Mouse (Mus musculus) ZHBTc4 (cell line): ENCODE measurements at regions not wholly inside any gene's neighbourhood (a gene's known extent, or its start where the extent isn't known, plus 50 kb on each side); places are given as distances from the start of the nearest gene placed in this dataset.

Experiments used
- DNase-seq: peaks from one replicate; pipeline ENCODE4 v3.0.0-alpha.2; 2011; ENCODE audit warnings: low read depth, low spot score

DNA sequence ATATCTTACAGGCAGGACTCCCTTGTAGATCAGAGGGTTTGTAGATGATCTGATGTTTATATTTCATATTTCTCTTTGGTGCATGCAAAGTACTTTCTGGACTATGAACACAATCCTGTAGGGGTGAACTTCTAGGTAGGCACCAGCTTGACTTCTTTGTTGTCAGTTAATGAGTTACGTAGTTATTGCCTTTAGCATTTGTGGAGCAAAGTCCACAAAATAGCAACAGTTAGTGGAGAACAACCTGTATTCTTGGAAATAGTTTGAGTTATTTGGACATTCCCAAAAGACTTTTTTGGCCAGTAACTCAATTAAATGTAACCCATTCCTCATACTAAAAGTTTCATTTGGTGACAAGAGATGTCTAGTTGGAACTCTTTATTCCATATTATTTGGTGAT is 306.0 kb downstream of the Gm6377 start:
- DNase-seq, result no peak

DNA sequence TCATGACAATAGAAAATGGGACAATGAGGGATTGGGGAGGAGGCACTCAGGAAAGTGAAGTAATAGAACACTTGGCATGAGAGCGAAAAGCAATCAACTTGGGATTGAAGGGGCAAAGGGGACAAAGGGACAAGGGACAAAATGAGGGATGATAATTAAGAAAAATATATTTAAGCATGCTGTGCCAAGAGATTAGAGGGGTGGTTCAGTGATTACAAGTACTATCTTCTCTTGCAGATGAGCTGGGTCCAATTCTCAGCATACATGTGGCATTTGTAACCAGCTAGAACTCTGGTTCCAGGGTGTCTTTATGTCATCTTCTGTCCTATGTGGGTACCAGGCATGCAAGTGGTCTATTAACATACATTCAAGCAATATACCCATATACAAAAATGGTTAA is 355.9 kb downstream of the Gm6377 start:
- no peak for DNase-seq

DNA sequence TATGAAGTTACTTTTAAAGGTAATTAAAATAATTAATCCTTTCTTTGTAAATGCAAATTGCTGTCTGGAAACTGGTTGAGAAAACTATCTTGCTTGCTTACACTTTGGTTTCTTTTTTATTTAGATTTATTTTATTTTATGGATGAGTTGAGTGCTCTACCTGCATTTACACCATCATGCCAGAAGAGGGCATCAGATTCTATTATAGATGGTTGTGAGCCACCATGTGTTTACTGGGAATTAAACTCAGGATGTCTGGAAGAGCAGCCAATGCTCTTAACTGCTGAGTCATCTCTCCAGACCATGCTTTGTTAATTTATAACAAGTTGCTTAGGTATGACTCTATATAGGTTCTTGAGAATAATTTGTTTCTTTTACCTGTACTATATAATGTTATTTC is 390.8 kb downstream of the Gm6377 start:
- DNase-seq, result peak; percentile 33

DNA sequence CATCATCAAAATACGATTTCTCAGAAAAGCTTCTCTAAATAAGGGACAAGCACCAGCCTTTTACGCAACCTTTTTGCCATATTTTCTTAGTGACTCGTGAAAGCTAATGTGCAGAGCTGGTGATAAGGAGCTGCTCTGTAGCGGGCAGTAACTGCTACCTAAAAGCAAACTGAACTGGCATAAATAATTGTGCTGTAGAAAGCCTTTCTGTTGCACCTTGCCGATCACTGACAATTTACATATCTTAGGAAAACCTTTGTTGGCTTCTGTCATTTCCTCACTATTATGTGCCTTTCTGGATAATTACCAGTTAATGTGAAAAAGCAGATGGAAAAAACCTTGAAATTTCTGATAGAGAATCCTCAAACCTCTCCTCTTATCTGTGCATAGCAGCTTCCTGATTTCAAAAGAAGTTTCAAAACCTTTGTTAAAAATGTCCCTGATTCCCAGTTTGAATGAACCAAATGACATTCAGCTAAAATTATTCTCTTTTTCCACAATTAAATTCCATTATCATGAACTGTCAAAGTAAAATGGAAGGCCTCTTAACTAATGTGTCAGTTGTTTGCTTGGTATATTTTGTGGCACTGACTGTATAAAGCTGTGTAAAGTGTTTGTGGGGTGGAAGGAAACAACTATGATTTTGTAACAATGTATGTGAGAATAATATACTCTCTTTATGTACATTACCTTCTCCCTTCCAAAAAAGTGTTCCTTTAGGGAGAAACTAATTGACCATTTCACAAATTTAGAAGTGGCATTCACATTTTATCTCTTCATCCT is 430.6 kb downstream of the Gm6377 start:
- DNase-seq, result no peak
